Mouse (Mus musculus): ENCODE data around the gene Gbf1. TPM values are rescaled to one million over a fixed set of nuclear protein-coding genes. Genes with fewer than 3 reads are reported as not detected.
"Not testable (repeated sequence)": the region's sequence is repeated elsewhere in the genome, so short reads cannot be mapped to it uniquely, and the experiment has no call there.

Gbf1 gene
- polyA plus RNA-seq, 1 experiment from 2014 or later: 12.0 TPM

- Histone ChIP-seq H3K27ac (ENCODE audit: low read depth) (no peak overlapping the region), H3K4me3 (ENCODE audit: low read depth, low read length) (no peak overlapping the region), H3K27me3 (ENCODE audit: insufficient read depth, low read length) (no peaks in the 10 kb centered on the region), H3K36me3 (replicated peaks; ENCODE audit: insufficient read depth, low read length) (no peaks in the 10 kb centered on the region), H3K9me3 (ENCODE audit: low read length) (no peaks in the 10 kb centered on the region), H3K4me1 (ENCODE audit: insufficient read depth) (no peaks in the 10 kb centered on the region), H3K9ac (replicated peaks) (no peak overlapping the region), H3K4me2 (ENCODE audit: low read depth, low read length) (no peak overlapping the region)
- WGBS (ENCODE audit: insufficient replicate concordance): 66% methylated on average over 3 of the region's 3 CpGs
- DNase-seq (no peak), ATAC-seq (peak; percentile 87)
- TF ChIP-seq EP300 (IDR thresholded peaks at IDR 0.05; ENCODE audit: low read depth) (peak; percentile 80), CTCF (IDR thresholded peaks at IDR 0.05; ENCODE audit: low read depth) (no peak)
Measured at GRCm38 (mm10) chr19:46119458-46119857, 32.9 kb upstream of the Gbf1 start.

- WGBS (ENCODE audit: insufficient replicate concordance): 73% methylated on average over 6 of the region's 6 CpGs
- H3K27ac ChIP-seq (ENCODE audit: low read depth): no peak overlapping the region
- no peaks in the 10 kb centered on the region for H3K9me3 ChIP-seq (ENCODE audit: low read length)
- H3K4me1 ChIP-seq (ENCODE audit: insufficient read depth): no peaks in the 10 kb centered on the region
- no peak overlapping the region for H3K9ac ChIP-seq (replicated peaks)
- no peak for DNase-seq
- no peak for ATAC-seq
- TF ChIP-seq EP300 (IDR thresholded peaks at IDR 0.05; ENCODE audit: low read depth): no peak
- no peak for TF ChIP-seq CTCF (IDR thresholded peaks at IDR 0.05; ENCODE audit: low read depth)
- H3K27me3 ChIP-seq (ENCODE audit: insufficient read depth, low read length): no peaks in the 10 kb centered on the region
- no peak overlapping the region for H3K4me2 ChIP-seq (ENCODE audit: low read depth, low read length)
- H3K36me3 ChIP-seq (replicated peaks; ENCODE audit: insufficient read depth, low read length): no peaks in the 10 kb centered on the region
- H3K4me3 ChIP-seq (ENCODE audit: low read depth, low read length): no peak overlapping the region
Measured at GRCm38 (mm10) chr19:46120872-46121271, 31.4 kb upstream of the Gbf1 start.

DNA sequence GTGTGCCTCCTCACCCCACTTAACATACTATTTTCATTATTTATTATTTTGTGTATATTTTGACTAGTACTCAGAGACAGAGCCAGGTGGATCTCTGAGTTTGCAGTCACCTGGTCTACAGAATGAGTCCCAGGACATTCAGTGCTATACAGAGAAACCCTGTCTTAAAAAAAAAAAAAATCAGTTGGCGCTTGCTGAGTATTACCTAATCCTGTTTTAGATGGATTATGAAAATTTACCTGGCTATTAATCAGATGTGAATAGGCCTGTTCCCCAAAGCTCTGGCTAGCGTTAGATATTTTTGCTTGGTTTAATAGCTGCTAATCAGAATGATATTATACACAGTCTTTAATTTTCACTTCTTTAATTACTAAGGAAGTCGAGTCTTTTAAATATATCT is 28.4 kb upstream of the Gbf1 start:
- no peaks in the 10 kb centered on the region for H3K9me3 ChIP-seq (ENCODE audit: low read length)
- no peak for DNase-seq
- no peak overlapping the region for H3K4me3 ChIP-seq (ENCODE audit: low read depth, low read length)
- H3K4me2 ChIP-seq (ENCODE audit: low read depth, low read length): no peak overlapping the region
- no peak for ATAC-seq
- 71% methylated on average over 3 of the region's 3 CpGs for WGBS (ENCODE audit: insufficient replicate concordance)
- TF ChIP-seq CTCF (IDR thresholded peaks at IDR 0.05; ENCODE audit: low read depth) (no peak), EP300 (IDR thresholded peaks at IDR 0.05; ENCODE audit: low read depth) (no peak)
- no peak overlapping the region for H3K27ac ChIP-seq (ENCODE audit: low read depth)
- H3K36me3 ChIP-seq (replicated peaks; ENCODE audit: insufficient read depth, low read length): no peaks in the 10 kb centered on the region
- no peak overlapping the region for H3K9ac ChIP-seq (replicated peaks)
- no peaks in the 10 kb centered on the region for H3K4me1 ChIP-seq (ENCODE audit: insufficient read depth)
- H3K27me3 ChIP-seq (ENCODE audit: insufficient read depth, low read length): 0 out of 2 replicates have a peak, but pooled peaks cover 7% of the 10 kb centered on the region

DNA sequence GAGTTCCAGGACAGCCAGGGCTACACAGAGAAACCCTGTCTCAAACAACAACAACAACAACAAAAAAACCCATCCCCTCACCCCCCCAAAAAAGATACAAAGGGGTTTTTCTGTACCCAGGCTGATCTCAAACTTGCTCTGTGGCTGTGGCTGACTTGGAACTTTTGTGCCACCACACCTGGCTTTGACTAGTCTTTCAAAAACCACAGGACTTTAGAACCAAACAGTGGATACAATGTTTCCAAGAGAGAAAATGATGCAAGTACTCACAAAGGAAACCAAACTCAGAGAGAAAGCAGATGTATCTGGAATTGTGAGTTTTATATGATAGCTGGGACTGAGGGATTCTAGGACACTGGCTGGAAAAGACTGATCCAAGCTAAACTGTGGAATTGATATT is 27.7 kb upstream of the Gbf1 start:
- H3K9ac ChIP-seq (replicated peaks): no peak overlapping the region
- ATAC-seq (no peak), DNase-seq (no peak)
- no peak for TF ChIP-seq EP300 (IDR thresholded peaks at IDR 0.05; ENCODE audit: low read depth)
- TF ChIP-seq CTCF (IDR thresholded peaks at IDR 0.05; ENCODE audit: low read depth): no peak
- H3K4me2 ChIP-seq (ENCODE audit: low read depth, low read length): no peak overlapping the region
- no peaks in the 10 kb centered on the region for H3K4me1 ChIP-seq (ENCODE audit: insufficient read depth)
- H3K27ac ChIP-seq (ENCODE audit: low read depth): no peak overlapping the region
- no peaks in the 10 kb centered on the region for H3K9me3 ChIP-seq (ENCODE audit: low read length)
- H3K27me3 ChIP-seq (ENCODE audit: insufficient read depth, low read length): 0 out of 2 replicates have a peak, but pooled peaks cover 7% of the 10 kb centered on the region
- no peak overlapping the region for H3K4me3 ChIP-seq (ENCODE audit: low read depth, low read length)
- no peaks in the 10 kb centered on the region for H3K36me3 ChIP-seq (replicated peaks; ENCODE audit: insufficient read depth, low read length)

- H3K4me2 ChIP-seq (ENCODE audit: low read depth, low read length): no peak overlapping the region
- TF ChIP-seq EP300 (IDR thresholded peaks at IDR 0.05; ENCODE audit: low read depth) (no peak), CTCF (IDR thresholded peaks at IDR 0.05; ENCODE audit: low read depth) (no peak)
- no peaks in the 10 kb centered on the region for H3K9me3 ChIP-seq (ENCODE audit: low read length)
- no peak overlapping the region for H3K4me3 ChIP-seq (ENCODE audit: low read depth, low read length)
- no peaks in the 10 kb centered on the region for H3K36me3 ChIP-seq (replicated peaks; ENCODE audit: insufficient read depth, low read length)
- DNase-seq (no peak), ATAC-seq (no peak)
- peaks cover 16% of the 10 kb centered on the region for H3K27me3 ChIP-seq (ENCODE audit: insufficient read depth, low read length)
- no peak overlapping the region for H3K9ac ChIP-seq (replicated peaks)
- WGBS (ENCODE audit: insufficient replicate concordance): 92% methylated on average over 4 of the region's 4 CpGs
- no peaks in the 10 kb centered on the region for H3K4me1 ChIP-seq (ENCODE audit: insufficient read depth)
- no peak overlapping the region for H3K27ac ChIP-seq (ENCODE audit: low read depth)
Measured at GRCm38 (mm10) chr19:46126301-46126700, 26.0 kb upstream of the Gbf1 start.

- not testable (repeated sequence) for H3K9me3 ChIP-seq (ENCODE audit: low read length); H3K36me3 ChIP-seq (replicated peaks; ENCODE audit: insufficient read depth, low read length); H3K9ac ChIP-seq (replicated peaks); H3K27ac ChIP-seq (ENCODE audit: low read depth); DNase-seq; ATAC-seq; H3K4me3 ChIP-seq (ENCODE audit: low read depth, low read length); H3K4me2 ChIP-seq (ENCODE audit: low read depth, low read length); H3K4me1 ChIP-seq (ENCODE audit: insufficient read depth)
- peaks cover 48% of the 10 kb centered on the region for H3K27me3 ChIP-seq (ENCODE audit: insufficient read depth, low read length)
- WGBS (ENCODE audit: insufficient replicate concordance): 79% methylated on average over 5 of the region's 6 CpGs
Measured at GRCm38 (mm10) chr19:46129737-46130136, 22.6 kb upstream of the Gbf1 start.

DNA sequence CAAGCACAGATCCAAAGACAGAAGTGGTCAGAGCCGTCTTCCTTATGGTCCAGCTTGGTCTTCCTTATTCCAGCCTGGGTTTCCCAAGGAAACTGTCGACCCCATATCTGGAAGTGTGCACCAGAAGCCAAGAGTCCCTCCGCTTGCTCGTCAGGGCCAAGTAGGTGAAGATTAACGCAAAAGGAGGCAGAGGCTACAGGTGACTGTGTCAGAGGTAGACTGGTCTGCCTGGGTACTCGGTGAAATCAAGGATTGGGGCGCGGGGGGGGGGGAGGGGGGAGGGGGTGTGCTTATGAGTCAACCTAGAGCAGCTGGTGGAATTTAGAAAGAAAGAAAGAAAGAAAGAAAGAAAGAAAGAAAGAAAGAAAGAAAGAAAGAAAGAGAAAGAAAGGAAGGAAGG is 21.0 kb upstream of the Gbf1 start:
- Histone ChIP-seq H3K4me2 (ENCODE audit: low read depth, low read length) (peak overlapping the region; percentile 66), H3K4me1 (ENCODE audit: insufficient read depth) (peaks cover 11% of the 10 kb centered on the region), H3K36me3 (replicated peaks; ENCODE audit: insufficient read depth, low read length) (no peaks in the 10 kb centered on the region), H3K9ac (replicated peaks) (no peak overlapping the region), H3K9me3 (ENCODE audit: low read length) (no peaks in the 10 kb centered on the region), H3K27me3 (ENCODE audit: insufficient read depth, low read length) (peaks cover 55% of the 10 kb centered on the region), H3K4me3 (ENCODE audit: low read depth, low read length) (peak overlapping the region; percentile 32), H3K27ac (ENCODE audit: low read depth) (no peak overlapping the region)
- ATAC-seq (no peak), DNase-seq (no peak)
- TF ChIP-seq EP300 (IDR thresholded peaks at IDR 0.05; ENCODE audit: low read depth) (no peak), CTCF (IDR thresholded peaks at IDR 0.05; ENCODE audit: low read depth) (no peak)
- 8% methylated on average over 6 of the region's 8 CpGs for WGBS (ENCODE audit: insufficient replicate concordance)

All from liver, postnatal 0 days (tissue).